Comparison of ENCODE assay signal across 8 mouse cellular contexts in genomic region chr8:123806374-123806935, GRCm38 (mm10). TPM values are rescaled to one million over a fixed set of nuclear protein-coding genes. Genes with fewer than 3 reads are reported as not detected.
DNase-seq lines count a peak whose midpoint lies in the region; ATAC-seq and TF ChIP-seq lines count a peak whose summit lies in the region.

No protein-coding gene starts in this region.

- no peaks in the 10 kb centered on the region for H3K27me3 ChIP-seq in liver, adult 2 months (ENCODE audit: control insufficient read depth, insufficient read depth, low read length)
- no peaks in the 10 kb centered on the region for H3K27me3 ChIP-seq in embryonic facial prominence, embryonic 12.5 days
- H3K27me3 ChIP-seq in hindbrain, postnatal 0 days (ENCODE audit: insufficient read depth, low read length), result no peaks in the 10 kb centered on the region
- H3K27me3 ChIP-seq in midbrain, postnatal 0 days (ENCODE audit: insufficient read depth, low read length), result no peaks in the 10 kb centered on the region

- peaks cover 19% of the 10 kb centered on the region for H3K79me2 ChIP-seq in liver, adult 2 months (ENCODE audit: control insufficient read depth, insufficient read depth, low read length)

- peak overlapping the region; percentile 86 for H3K4me2 ChIP-seq in embryonic facial prominence, embryonic 12.5 days (replicated peaks)
- H3K4me2 ChIP-seq in hindbrain, postnatal 0 days (ENCODE audit: low read depth, low read length), result peak overlapping the region; percentile 86
- peak overlapping the region; percentile 80 for H3K4me2 ChIP-seq in midbrain, postnatal 0 days (ENCODE audit: low read depth, low read length, poor library complexity, severe bottlenecking)

- peak overlapping the region; percentile 86 for H3K9ac ChIP-seq in liver, adult 2 months (ENCODE audit: low read depth, low read length)
- H3K9ac ChIP-seq in embryonic facial prominence, embryonic 12.5 days, result peak overlapping the region; percentile 78
- H3K9ac ChIP-seq in hindbrain, postnatal 0 days (replicated peaks; ENCODE audit: low read length), result peak overlapping the region; percentile 69
- peak overlapping the region; percentile 91 for H3K9ac ChIP-seq in midbrain, postnatal 0 days (replicated peaks; ENCODE audit: low read length, poor library complexity, severe bottlenecking)

- H3K4me3 ChIP-seq in liver, adult 2 months (ENCODE audit: insufficient read depth, low read depth, low read length), result peak overlapping the region; percentile 87
- H3K4me3 ChIP-seq in embryonic facial prominence, embryonic 12.5 days, result peak overlapping the region; percentile 83
- peak overlapping the region; percentile 50 for H3K4me3 ChIP-seq in hindbrain, postnatal 0 days (ENCODE audit: low read length)
- H3K4me3 ChIP-seq in midbrain, postnatal 0 days (ENCODE audit: low read depth, low read length), result peak overlapping the region; percentile 78

- no peaks in the 10 kb centered on the region for H3K36me3 ChIP-seq in liver, adult 2 months (ENCODE audit: control insufficient read depth, insufficient read depth, low read length)
- no peaks in the 10 kb centered on the region for H3K36me3 ChIP-seq in embryonic facial prominence, embryonic 12.5 days
- H3K36me3 ChIP-seq in hindbrain, postnatal 0 days (ENCODE audit: insufficient read depth, low read length), result no peaks in the 10 kb centered on the region
- H3K36me3 ChIP-seq in midbrain, postnatal 0 days (ENCODE audit: insufficient read depth, low read length), result no peaks in the 10 kb centered on the region

- 4% methylated on average over 12 of the region's 12 CpGs for WGBS in liver, adult 2 months
- WGBS in embryonic facial prominence, embryonic 12.5 days, result 3% methylated on average over 12 of the region's 12 CpGs
- 2% methylated on average over 12 of the region's 12 CpGs for WGBS in hindbrain, postnatal 0 days
- WGBS in midbrain, postnatal 0 days, result under 1% methylated on average over 12 of the region's 12 CpGs

- H3K9me3 ChIP-seq in embryonic facial prominence, embryonic 12.5 days, result no peaks in the 10 kb centered on the region
- H3K9me3 ChIP-seq in hindbrain, postnatal 0 days (ENCODE audit: low read length), result no peaks in the 10 kb centered on the region
- H3K9me3 ChIP-seq in midbrain, postnatal 0 days (ENCODE audit: low read length), result no peaks in the 10 kb centered on the region

- peak overlapping the region; percentile 75 for H3K27ac ChIP-seq in liver, adult 2 months (replicated peaks; ENCODE audit: insufficient read depth, low read depth, low read length)
- peak overlapping the region; percentile 80; the same call in 1 of the 2 replicates for H3K27ac ChIP-seq in embryonic facial prominence, embryonic 12.5 days
- H3K27ac ChIP-seq in hindbrain, postnatal 0 days, result peak overlapping the region; percentile 82
- peak overlapping the region; percentile 88 for H3K27ac ChIP-seq in midbrain, postnatal 0 days (ENCODE audit: low read depth, low read length)

- TF ChIP-seq POLR2A in liver, adult 2 months (IDR thresholded peaks at IDR 0.05; ENCODE audit: extremely low read depth, insufficient read depth, low read length), result no peak

- no peak for ATAC-seq in embryonic facial prominence, embryonic 12.5 days (ENCODE audit: insufficient number of reproducible peaks, insufficient read depth, low FRiP score, low TSS enrichment)
- ATAC-seq in hindbrain, postnatal 0 days, result no peak
- ATAC-seq in midbrain, postnatal 0 days (ENCODE audit: low FRiP score), result peak; percentile 32; the same call in 1 of the 2 replicates
- ATAC-seq in megakaryocyte progenitor cell, adult 5-6 weeks (replicated peaks; ENCODE audit: poor library complexity), result no peak

- no peak for TF ChIP-seq CTCF in liver, adult 2 months (IDR thresholded peaks at IDR 0.05; ENCODE audit: low read depth, low read length)
- TF ChIP-seq CTCF in hindbrain, postnatal 0 days (IDR thresholded peaks at IDR 0.05; ENCODE audit: low read depth), result 0 out of 2 replicates have a peak, but pooled peaks have one; percentile 2
- TF ChIP-seq CTCF in midbrain, postnatal 0 days (IDR thresholded peaks at IDR 0.05), result peak; percentile 26; the same call in 1 of the 2 replicates

- peaks cover 21% of the 10 kb centered on the region for H3K4me1 ChIP-seq in liver, adult 2 months (ENCODE audit: control insufficient read depth, insufficient read depth, low read length)
- peaks cover 23% of the 10 kb centered on the region for H3K4me1 ChIP-seq in embryonic facial prominence, embryonic 12.5 days
- peaks cover 15% of the 10 kb centered on the region for H3K4me1 ChIP-seq in hindbrain, postnatal 0 days (ENCODE audit: insufficient read depth, low read length)
- H3K4me1 ChIP-seq in midbrain, postnatal 0 days (ENCODE audit: insufficient read depth, low read length), result peaks cover 10% of the 10 kb centered on the region

- DNase-seq in liver, adult 2 months (ENCODE audit: extremely low read depth, low read depth, low spot score), result no peak
- DNase-seq in liver, result no peak
- DNase-seq in hindbrain, postnatal 0 days (ENCODE audit: low spot score), result no peak
- DNase-seq in midbrain, postnatal 0 days (ENCODE audit: low spot score), result peak; percentile 26
- DNase-seq in right cerebral cortex, postnatal 25 days, result no peak
- DNase-seq in lung, postnatal 25 days (ENCODE audit: low spot score), result no peak

RNA-seq across cellular contexts. Expression of gene Rab4a, which starts 0.7 kb away (rescaled TPM):
- total RNA-seq in liver, adult 2 months (2014; rRNA removed), result 15.4 and 15.7 TPM in 2 replicates
- 24.4 and 24.6 TPM in 2 replicates for polyA plus RNA-seq in liver, adult 2 months (2012; rRNA removed)
- polyA plus RNA-seq in embryonic facial prominence, embryonic 12.5 days (2016; fragmentation: Nextera tagmentation; extraction: Ambion mirVana), result 50.3 and 55.9 TPM in 2 replicates
- 46.3 and 58.3 TPM in 2 replicates for total RNA-seq in hindbrain, postnatal 0 days (2014; rRNA removed)
- polyA plus RNA-seq in hindbrain, postnatal 0 days (2015; fragmentation: Nextera tagmentation; extraction: Ambion mirVana), result 94.7 and 96.8 TPM in 2 replicates
- total RNA-seq in midbrain, postnatal 0 days (2014; rRNA removed), result 54.2 and 59.8 TPM in 2 replicates
- 97.7 and 101 TPM in 2 replicates for polyA plus RNA-seq in midbrain, postnatal 0 days (2015; fragmentation: Nextera tagmentation; extraction: Ambion mirVana)
- 5.3 and 12.5 TPM in 2 replicates for total RNA-seq in megakaryocyte progenitor cell, adult 5-6 weeks (2015)
- 5.2 and 5.9 TPM in 2 replicates for total RNA-seq in megakaryocyte progenitor cell, adult 5-6 weeks (2017)

RNA-seq across cellular contexts. Expression of gene Ccsap, which starts 53.6 kb away (rescaled TPM):
- 0.09 and 0.34 TPM in 2 replicates for total RNA-seq in liver, adult 2 months (2014; rRNA removed)
- 0.07 and 0.12 TPM in 2 replicates for polyA plus RNA-seq in liver, adult 2 months (2012; rRNA removed)
- polyA plus RNA-seq in embryonic facial prominence, embryonic 12.5 days (2016; fragmentation: Nextera tagmentation; extraction: Ambion mirVana), result 7.1 and 7.4 TPM in 2 replicates
- 13.4 and 14.8 TPM in 2 replicates for total RNA-seq in hindbrain, postnatal 0 days (2014; rRNA removed)
- polyA plus RNA-seq in hindbrain, postnatal 0 days (2015; fragmentation: Nextera tagmentation; extraction: Ambion mirVana), result 5.0 and 6.4 TPM in 2 replicates
- 9.9 and 16.3 TPM in 2 replicates for total RNA-seq in midbrain, postnatal 0 days (2014; rRNA removed)
- polyA plus RNA-seq in midbrain, postnatal 0 days (2015; fragmentation: Nextera tagmentation; extraction: Ambion mirVana), result 5.2 and 5.5 TPM in 2 replicates
- total RNA-seq in megakaryocyte progenitor cell, adult 5-6 weeks (2015), result 5.3 and 6.9 TPM in 2 replicates
- total RNA-seq in megakaryocyte progenitor cell, adult 5-6 weeks (2017), result 6.3 and 8.4 TPM in 2 replicates
